Mouse (Mus musculus): Measurements from ENCODE around the gene Arfgap2.
"Not testable (repeated sequence)": the region's sequence is repeated elsewhere in the genome, so short reads cannot be mapped to it uniquely, and the experiment has no call there.

The Arfgap2 gene

GRCm38 (mm10) chr2:91264711-91265681, at the start of gene Arfgap2:
Arfgap2 (plus strand) TSS chr2:91264974.
- in situ Hi-C loops (cut with MboI; ENCODE audit: low sequenced_read_pairs), result no loop called here

GRCm38 (mm10) chr2:91217032-91217431, 47.7 kb upstream of the Arfgap2 start:
- in situ Hi-C loops (cut with MboI; ENCODE audit: low sequenced_read_pairs), result no loop called here

DNA sequence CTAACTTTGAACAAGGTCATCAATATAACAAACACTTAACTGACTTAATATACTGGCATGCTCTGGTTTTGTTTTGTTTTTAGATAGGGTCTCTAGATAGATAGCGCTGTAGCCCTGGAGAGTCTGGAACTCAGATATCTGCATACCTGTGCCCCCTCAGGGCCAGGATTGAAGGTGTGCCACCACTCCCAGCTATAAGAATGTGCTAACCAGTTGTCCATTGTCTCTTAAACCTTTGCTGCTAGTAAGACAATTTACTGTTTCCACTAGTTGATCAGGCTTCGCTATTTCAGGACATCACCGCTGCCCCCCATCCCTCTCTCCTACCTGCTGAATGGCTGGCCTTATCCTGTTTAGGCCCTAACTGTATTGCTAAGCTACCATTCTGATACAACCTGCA, 44.3 kb upstream of the Arfgap2 start:
- in situ Hi-C loops (cut with MboI; ENCODE audit: low sequenced_read_pairs), result no loop called here

DNA sequence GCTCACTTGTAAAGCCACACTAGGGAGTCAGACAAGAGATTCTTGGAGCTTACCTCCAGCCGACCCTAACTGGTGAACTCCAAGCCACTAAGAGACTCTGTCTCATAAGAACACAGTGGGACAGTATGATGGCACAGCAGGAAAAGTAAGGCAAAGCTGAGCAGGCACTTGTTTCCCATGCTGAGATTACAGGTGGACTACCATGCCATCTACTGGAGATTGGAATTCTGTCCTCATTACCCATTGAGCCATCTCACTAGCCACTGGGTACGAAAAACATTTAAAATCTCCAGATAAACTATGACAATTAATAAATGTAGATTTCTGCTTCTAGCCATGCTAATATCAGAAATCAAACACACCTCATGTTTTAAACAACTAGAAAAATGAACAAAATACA, 41.2 kb upstream of the Arfgap2 start:
- in situ Hi-C loops (cut with MboI; ENCODE audit: low sequenced_read_pairs), result no loop called here

DNA sequence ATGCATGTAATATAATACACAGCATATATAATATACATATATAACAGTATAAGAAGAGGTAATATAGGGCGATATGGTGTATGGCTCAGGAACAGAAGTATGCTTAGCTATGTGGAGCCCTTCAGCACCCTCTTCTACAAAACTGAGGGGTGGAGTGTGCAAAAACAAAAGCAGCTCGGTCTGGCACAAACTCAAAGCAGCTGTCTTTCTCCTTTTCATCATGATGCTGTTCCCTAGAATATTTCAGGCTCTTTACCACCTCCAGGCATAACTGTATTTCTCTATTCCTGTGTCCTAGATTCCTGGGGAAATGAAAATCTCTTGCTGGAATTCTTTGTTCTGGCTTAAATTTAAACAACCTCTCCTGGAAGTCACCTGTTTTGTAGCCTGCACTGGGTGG, 35.0 kb upstream of the Arfgap2 start:
- in situ Hi-C loops (cut with MboI; ENCODE audit: low sequenced_read_pairs), result no loop called here

DNA sequence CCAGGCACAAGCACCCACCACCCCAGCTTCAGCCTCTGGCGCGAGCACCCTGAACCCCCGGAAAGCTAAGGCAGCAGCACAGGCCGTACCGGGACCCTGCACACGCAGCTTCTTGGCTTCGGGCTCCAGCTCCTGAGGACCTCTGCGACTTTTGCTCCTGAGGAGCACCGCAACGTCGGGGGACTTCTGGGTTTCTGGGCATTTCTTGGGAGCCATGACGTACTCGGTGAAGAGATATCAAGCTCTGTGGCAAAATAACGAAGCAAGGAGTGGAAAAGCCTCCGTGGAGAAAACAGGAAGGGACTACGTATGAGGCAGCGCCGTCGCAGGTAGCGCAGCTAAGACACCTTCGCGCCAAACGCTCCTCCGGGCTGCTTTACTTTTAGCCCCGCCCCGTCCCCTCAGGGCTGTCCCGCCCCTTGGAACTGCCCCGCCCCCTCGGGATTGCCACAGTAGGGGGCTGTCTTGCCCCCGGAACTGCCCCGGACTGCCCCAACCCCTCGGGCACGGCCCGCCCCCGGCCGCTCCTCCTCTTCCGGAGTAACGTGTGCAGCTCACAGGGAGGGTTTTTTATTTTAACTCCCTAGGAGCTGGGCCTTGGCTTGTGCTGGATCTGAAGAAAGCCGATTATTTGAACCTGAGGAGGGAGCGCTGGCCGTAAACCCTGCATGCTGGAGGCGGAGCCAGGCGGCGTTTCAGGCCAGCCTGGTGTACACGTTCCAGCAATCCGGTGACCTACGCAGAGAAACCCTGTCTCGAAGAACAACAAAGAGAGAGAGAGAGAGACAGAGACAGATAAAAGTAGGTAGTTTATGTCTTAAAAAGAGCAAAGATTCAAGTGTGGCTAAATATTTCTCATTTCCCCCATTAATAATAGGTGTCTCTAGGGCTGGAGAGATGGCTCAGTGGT, 27.9 kb upstream of the Arfgap2 start, which contains the start of gene Ddb2:
Gene Ddb2, minus strand, starts transcription at position 382 of the 910 bp plus-strand sequence.
- in situ Hi-C loops (cut with MboI; ENCODE audit: low sequenced_read_pairs), result no loop called here

GRCm38 (mm10) chr2:91237511-91238080, 27.2 kb upstream of the Arfgap2 start:
- in situ Hi-C loops (cut with MboI; ENCODE audit: low sequenced_read_pairs), result not testable (repeated sequence)

- in situ Hi-C loops (cut with MboI; ENCODE audit: low sequenced_read_pairs), result no loop called here
These were observed 22.2 kb upstream of the Arfgap2 start for GRCm38 (mm10) chr2:91242547-91242946.

- in situ Hi-C loops (cut with MboI; ENCODE audit: low sequenced_read_pairs), result no loop called here
These were observed 21.4 kb upstream of the Arfgap2 start for GRCm38 (mm10) chr2:91243416-91243815.

DNA sequence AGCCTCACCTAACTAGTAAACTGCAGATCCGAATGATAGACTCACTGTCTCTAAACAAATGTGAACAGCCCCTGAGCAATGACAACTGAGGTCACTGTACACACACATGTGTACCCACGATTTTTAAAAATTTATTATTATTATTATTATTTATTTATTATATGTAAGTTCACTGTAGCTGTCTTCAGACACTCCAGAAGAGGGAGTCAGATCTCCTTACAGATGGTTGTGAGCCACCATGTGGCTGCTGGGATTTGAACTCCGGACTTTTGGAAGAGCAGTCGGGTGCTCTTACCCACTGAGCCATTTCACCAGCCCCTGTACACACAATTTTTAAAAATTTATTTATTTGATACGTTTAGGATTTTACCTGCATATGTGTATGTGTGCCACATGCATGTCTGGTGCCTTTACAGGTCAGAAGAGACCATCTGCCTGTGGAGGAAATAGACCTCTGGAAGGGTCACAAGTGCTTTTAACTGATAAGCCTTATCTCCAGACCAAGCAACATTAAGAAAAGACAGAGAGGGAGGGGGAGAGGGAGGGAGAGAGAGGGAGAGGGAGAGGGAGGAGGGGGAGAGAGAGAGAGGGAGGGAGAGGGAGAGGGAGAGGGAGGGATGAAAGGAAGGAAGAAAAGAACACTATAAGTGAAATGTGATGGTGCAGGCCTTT, 20.1 kb upstream of the Arfgap2 start:
- in situ Hi-C loops (cut with MboI; ENCODE audit: low sequenced_read_pairs), result no loop called here

- in situ Hi-C loops (cut with MboI; ENCODE audit: low sequenced_read_pairs), result no loop called here
These were observed 16.4 kb upstream of the Arfgap2 start for GRCm38 (mm10) chr2:91248366-91248765.

DNA sequence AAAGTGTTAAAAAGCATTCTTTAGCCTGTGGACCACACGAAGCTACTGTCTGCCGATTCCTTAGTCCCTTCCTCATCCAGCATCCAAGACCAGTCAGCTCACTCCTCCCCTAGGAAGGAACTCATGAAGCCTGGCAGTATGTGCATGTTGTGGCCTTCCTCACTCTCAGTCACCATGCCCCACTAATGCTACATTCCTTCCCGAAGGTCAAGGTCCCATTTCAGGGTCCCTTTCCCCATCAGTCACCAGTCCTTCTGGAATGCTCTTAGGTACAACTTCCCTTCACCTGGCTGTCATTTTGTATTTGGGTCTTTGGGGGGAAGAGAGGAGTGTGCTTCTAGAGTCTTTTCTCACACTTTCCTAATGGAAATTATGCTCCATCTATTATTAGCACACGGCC, 12.8 kb upstream of the Arfgap2 start:
- in situ Hi-C loops (cut with MboI; ENCODE audit: low sequenced_read_pairs), result no loop called here

- in situ Hi-C loops (cut with MboI; ENCODE audit: low sequenced_read_pairs), result no loop called here
These were observed 12.3 kb upstream of the Arfgap2 start for GRCm38 (mm10) chr2:91252512-91252911.

DNA sequence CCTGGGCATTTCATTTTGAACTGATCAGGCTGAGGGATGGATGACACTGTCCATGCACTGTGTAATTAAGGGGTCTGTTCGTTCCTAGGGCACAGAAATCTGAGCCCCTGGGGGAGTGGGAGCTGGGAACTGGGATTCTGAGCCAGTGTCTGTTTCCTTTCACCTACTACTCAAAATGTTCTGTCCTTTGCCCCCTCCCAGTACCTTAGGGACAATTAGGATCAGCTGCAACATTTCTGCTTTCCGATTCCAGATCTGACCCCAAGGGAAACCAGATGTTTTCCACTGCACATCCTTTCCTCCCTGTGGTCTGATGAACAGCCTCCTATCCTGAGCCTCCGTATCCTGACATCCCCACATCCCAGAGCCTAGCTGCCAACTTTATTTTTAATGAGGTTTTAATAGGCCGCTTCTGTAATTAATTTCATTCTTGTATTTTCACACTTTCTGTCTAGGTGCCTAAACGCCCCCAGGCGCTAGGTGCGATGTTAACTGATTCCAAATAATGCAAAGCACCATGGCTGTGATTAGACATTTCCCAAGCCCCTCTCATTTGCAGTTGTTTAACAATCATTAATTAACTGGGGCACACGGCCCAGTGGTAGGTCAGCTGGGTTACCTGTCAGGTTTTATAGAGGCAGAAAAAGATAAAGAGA, 9.9 kb upstream of the Arfgap2 start:
- in situ Hi-C loops (cut with MboI; ENCODE audit: low sequenced_read_pairs), result no loop called here

GRCm38 (mm10) chr2:91255661-91256150, 9.1 kb upstream of the Arfgap2 start, which contains the start of gene Pacsin3:
Pacsin3 (plus strand) TSS chr2:91255954.
- in situ Hi-C loops (cut with MboI; ENCODE audit: low sequenced_read_pairs), result no loop called here

GRCm38 (mm10) chr2:91256256-91257125, 8.3 kb upstream of the Arfgap2 start:
- in situ Hi-C loops (cut with MboI; ENCODE audit: low sequenced_read_pairs), result no loop called here

- in situ Hi-C loops (cut with MboI; ENCODE audit: low sequenced_read_pairs), result no loop called here
These were observed 7.4 kb upstream of the Arfgap2 start for GRCm38 (mm10) chr2:91257126-91257980.

- in situ Hi-C loops (cut with MboI; ENCODE audit: low sequenced_read_pairs), result no loop called here
These were observed 6.7 kb upstream of the Arfgap2 start for GRCm38 (mm10) chr2:91258054-91258453.
